Mouse (Mus musculus) C2C12 (cell line): ENCODE results near the gene Meis1. TPM values are rescaled to one million over a fixed set of nuclear protein-coding genes. Genes with fewer than 3 reads are reported as not detected.

Source experiments
- H3K27me3 ChIP-seq: one replicate; pipeline ENCODE4 v1.6.1; 2011; ENCODE audit not compliant: control insufficient read depth, insufficient read depth, insufficient read length
- H3K36me3 ChIP-seq: one replicate; pipeline ENCODE4 v1.6.1; 2011; ENCODE audit not compliant: control insufficient read depth, insufficient read depth
- H3K4me3 ChIP-seq: one replicate; pipeline ENCODE4 v1.5.1; 2011; ENCODE audit warnings: mild to moderate bottlenecking, control low read depth; ENCODE audit not compliant: poor library complexity, insufficient read depth, severe bottlenecking
- H3K79me2 ChIP-seq: one replicate; pipeline ENCODE4 v1.6.1; 2011; ENCODE audit not compliant: control insufficient read depth, insufficient read depth
- H3K79me3 ChIP-seq: one replicate; pipeline ENCODE4 v1.6.1; 2011; ENCODE audit warnings: low read depth, control low read depth
- H3ac ChIP-seq: one replicate; pipeline ENCODE3; 2011; ENCODE audit warnings: low read depth; ENCODE audit not compliant: control insufficient read depth, insufficient read length
- CEBPB ChIP-seq: IDR thresholded peaks from one replicate; pipeline ENCODE4 v1.6.1; 2011; ENCODE audit warnings: low read depth, mild to moderate bottlenecking, control low read depth, moderate library complexity
- CTCF ChIP-seq: IDR thresholded peaks from one replicate; pipeline ENCODE4 v1.5.1; 2011; ENCODE audit not compliant: control insufficient read depth, insufficient read depth, insufficient read length
- FOSL1 ChIP-seq: IDR thresholded peaks from one replicate; pipeline ENCODE4 v1.8.0; 2011; ENCODE audit warnings: mild to moderate bottlenecking, low read length; ENCODE audit not compliant: poor library complexity, insufficient read depth, severe bottlenecking
- MAX ChIP-seq: IDR thresholded peaks from one replicate; pipeline ENCODE4 v1.6.1; 2011; ENCODE audit warnings: mild to moderate bottlenecking, control low read depth
- MYOD1 ChIP-seq: IDR thresholded peaks from one replicate; pipeline ENCODE4 v1.6.1; 2011; ENCODE audit warnings: low read depth; ENCODE audit not compliant: control insufficient read depth, insufficient read length
- MYOG ChIP-seq: IDR thresholded peaks from one replicate; pipeline ENCODE4 v1.6.1; 2011; ENCODE audit not compliant: control insufficient read depth, insufficient read length; ENCODE audit errors: extremely low read depth
- USF1 ChIP-seq: IDR thresholded peaks from one replicate; pipeline ENCODE4 v1.6.1; 2011; ENCODE audit warnings: low read depth, mild to moderate bottlenecking, control low read depth, moderate library complexity
- polyA plus RNA-seq: library from polyadenylated mRNA; unstranded; fragments of >200 nt; fragmentation: generic; extraction: Trizol; gene quantifications from one replicate; pipeline ENCODE4 v1.2.1, GENCODE M21; 2012; ENCODE audit warnings: missing spikeins

The Meis1 gene
- polyA plus RNA-seq, 1 experiment: 6.8 TPM

GRCm38 (mm10) chr11:18879456-18879818 lies 139.3 kb downstream of the Meis1 start:
- no peaks in the 10 kb centered on the region for H3K79me2 ChIP-seq
- H3K27me3 ChIP-seq: no peaks in the 10 kb centered on the region
- TF ChIP-seq MYOD1 (no peak), CEBPB (no peak), USF1 (no peak), MAX (no peak), MYOG (no peak), CTCF (no peak), FOSL1 (no peak)
- H3K36me3 ChIP-seq: peaks cover 4% of the 10 kb centered on the region
- H3K79me3 ChIP-seq: no peaks in the 10 kb centered on the region
- no peak overlapping the region for H3K4me3 ChIP-seq
- no peak overlapping the region for H3ac ChIP-seq

- no peak for TF ChIP-seq MYOD1
- no peak for TF ChIP-seq FOSL1
- no peak for TF ChIP-seq CTCF
- TF ChIP-seq MYOG: no peak
- TF ChIP-seq USF1: no peak
- TF ChIP-seq MAX: no peak
- no peak for TF ChIP-seq CEBPB
- Histone ChIP-seq H3ac (no peak overlapping the region), H3K27me3 (no peaks in the 10 kb centered on the region), H3K36me3 (peaks cover 4% of the 10 kb centered on the region), H3K4me3 (no peak overlapping the region), H3K79me2 (no peaks in the 10 kb centered on the region), H3K79me3 (no peaks in the 10 kb centered on the region)
These were observed 139.9 kb downstream of the Meis1 start for GRCm38 (mm10) chr11:18878748-18879455.

GRCm38 (mm10) chr11:18878016-18878415 lies 140.8 kb downstream of the Meis1 start:
- TF ChIP-seq MYOD1 (no peak), FOSL1 (no peak), MYOG (no peak), USF1 (no peak), CEBPB (no peak), CTCF (no peak), MAX (no peak)
- H3K79me3 ChIP-seq: no peaks in the 10 kb centered on the region
- H3K4me3 ChIP-seq: peak overlapping the region; percentile 39
- H3ac ChIP-seq: no peak overlapping the region
- no peaks in the 10 kb centered on the region for H3K27me3 ChIP-seq
- H3K36me3 ChIP-seq: peaks cover 4% of the 10 kb centered on the region
- H3K79me2 ChIP-seq: no peaks in the 10 kb centered on the region

GRCm38 (mm10) chr11:18877626-18878011 lies 141.2 kb downstream of the Meis1 start:
- Histone ChIP-seq H3K79me2 (no peaks in the 10 kb centered on the region), H3K27me3 (no peaks in the 10 kb centered on the region), H3ac (peak overlapping the region; percentile 71), H3K79me3 (no peaks in the 10 kb centered on the region), H3K4me3 (peak overlapping the region; percentile 39), H3K36me3 (peaks cover 4% of the 10 kb centered on the region)
- TF ChIP-seq MYOG (no peak), MYOD1 (no peak), CEBPB (no peak), FOSL1 (no peak), USF1 (no peak), MAX (no peak), CTCF (no peak)

GRCm38 (mm10) chr11:18876886-18877625 lies 141.7 kb downstream of the Meis1 start:
- Histone ChIP-seq H3K36me3 (peaks cover 4% of the 10 kb centered on the region), H3ac (no peak overlapping the region), H3K4me3 (peak overlapping the region; percentile 39), H3K79me3 (no peaks in the 10 kb centered on the region), H3K79me2 (no peaks in the 10 kb centered on the region), H3K27me3 (no peaks in the 10 kb centered on the region)
- TF ChIP-seq FOSL1 (no peak), CTCF (no peak), MYOD1 (no peak), MAX (no peak), MYOG (no peak), USF1 (no peak), CEBPB (no peak)
